Mouse (Mus musculus) brain, embryonic 14.5 days (tissue): ENCODE measurements around the gene Dbil5.

Experiments used
- CTCF ChIP-seq: fragments of 200-500 bp; IDR thresholded peaks from 2 replicates; pipeline ENCODE4 v1.5.1; 2012; ENCODE audit warnings: inconsistent platforms, mild to moderate bottlenecking, moderate library complexity, borderline replicate concordance; ENCODE audit not compliant: insufficient read depth, insufficient read length; ENCODE audit errors: extremely low read depth
- POLR2A ChIP-seq: fragments of 200-500 bp; IDR thresholded peaks from 2 replicates; pipeline ENCODE4 v1.6.1; 2012; ENCODE audit warnings: mild to moderate bottlenecking, inconsistent platforms, borderline replicate concordance; ENCODE audit not compliant: poor library complexity, insufficient read depth, insufficient read length, severe bottlenecking; ENCODE audit errors: extremely low read depth

GRCm38 (mm10) chr11:76196977-76197469, 20.4 kb upstream of the Dbil5 start:
- TF ChIP-seq POLR2A (no peak), CTCF (no peak)
